Mouse (Mus musculus) ZHBTc4 (cell line): Measurements from ENCODE around the gene Klk1b1.
"Not testable (repeated sequence)": the region's sequence is repeated elsewhere in the genome, so short reads cannot be mapped to it uniquely, and the experiment has no call there.

ENCODE experiments used
- DNase-seq: peaks from one replicate; pipeline ENCODE4 v3.0.0-alpha.2; 2011; ENCODE audit warnings: low read depth, low spot score

Klk1b1 gene

DNA sequence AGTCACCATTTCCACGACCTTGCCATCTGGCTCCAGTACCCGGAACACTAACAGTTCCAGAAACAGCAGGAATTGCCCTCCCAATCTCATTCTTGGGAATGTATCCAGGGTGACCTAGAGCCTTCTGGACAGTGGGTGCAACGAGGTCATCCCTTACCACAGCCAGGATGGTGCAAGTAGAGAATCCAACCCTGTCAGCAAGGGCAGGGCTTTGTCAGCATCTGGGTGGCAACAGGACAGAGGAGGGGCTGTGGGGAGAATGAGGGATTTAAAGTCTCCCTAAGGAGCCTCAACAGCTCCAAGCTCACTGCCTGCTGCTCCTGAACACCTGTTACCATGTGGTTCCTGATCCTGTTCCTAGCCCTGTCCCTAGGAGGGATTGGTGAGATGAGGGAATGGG, at the start of gene Klk1b1:
Gene Klk1b1 (plus strand): TSS at position 301 of the 400 bp plus-strand sequence.
- DNase-seq: no peak

DNA sequence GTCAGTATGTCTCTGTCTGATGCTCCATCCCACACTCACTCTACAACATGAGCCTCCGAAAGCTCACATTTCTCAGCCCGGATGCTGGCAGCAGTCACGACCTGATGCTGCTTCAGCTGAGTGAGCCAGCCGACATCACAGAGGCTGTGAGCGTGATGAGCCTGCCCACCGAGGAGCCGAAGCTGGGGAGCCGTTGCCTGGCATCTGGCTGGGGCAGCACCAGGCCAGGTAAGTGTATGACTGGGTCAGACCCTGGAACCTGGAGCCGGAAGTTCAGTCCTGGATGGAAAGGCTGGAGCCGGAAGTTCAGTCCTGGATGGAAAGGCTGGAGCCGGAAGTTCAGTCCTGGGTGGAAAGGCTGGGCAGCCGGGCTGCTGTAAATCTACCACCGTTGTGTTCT, 48.1 kb upstream of the Klk1b1 start:
- no peak for DNase-seq

DNA sequence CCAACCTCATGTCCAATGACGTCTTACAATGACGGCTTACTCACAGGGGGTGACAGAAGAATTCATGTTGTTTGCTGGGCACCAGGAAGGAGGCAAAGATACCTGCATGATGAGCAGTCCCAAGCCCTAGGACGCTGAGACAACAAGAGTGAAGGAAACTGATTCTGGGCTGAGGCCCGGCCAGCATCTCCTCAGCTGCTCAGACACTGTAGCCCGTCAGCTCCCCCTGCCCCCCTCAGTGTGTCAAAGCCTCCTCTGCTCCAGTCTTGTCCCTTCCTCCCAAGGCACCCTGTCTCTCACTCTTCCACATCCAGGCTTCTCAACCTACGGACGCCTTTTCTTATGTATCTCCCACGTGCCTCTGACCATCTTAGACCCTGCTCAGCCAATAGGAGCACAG, 47.7 kb upstream of the Klk1b1 start:
- DNase-seq: no peak

DNA sequence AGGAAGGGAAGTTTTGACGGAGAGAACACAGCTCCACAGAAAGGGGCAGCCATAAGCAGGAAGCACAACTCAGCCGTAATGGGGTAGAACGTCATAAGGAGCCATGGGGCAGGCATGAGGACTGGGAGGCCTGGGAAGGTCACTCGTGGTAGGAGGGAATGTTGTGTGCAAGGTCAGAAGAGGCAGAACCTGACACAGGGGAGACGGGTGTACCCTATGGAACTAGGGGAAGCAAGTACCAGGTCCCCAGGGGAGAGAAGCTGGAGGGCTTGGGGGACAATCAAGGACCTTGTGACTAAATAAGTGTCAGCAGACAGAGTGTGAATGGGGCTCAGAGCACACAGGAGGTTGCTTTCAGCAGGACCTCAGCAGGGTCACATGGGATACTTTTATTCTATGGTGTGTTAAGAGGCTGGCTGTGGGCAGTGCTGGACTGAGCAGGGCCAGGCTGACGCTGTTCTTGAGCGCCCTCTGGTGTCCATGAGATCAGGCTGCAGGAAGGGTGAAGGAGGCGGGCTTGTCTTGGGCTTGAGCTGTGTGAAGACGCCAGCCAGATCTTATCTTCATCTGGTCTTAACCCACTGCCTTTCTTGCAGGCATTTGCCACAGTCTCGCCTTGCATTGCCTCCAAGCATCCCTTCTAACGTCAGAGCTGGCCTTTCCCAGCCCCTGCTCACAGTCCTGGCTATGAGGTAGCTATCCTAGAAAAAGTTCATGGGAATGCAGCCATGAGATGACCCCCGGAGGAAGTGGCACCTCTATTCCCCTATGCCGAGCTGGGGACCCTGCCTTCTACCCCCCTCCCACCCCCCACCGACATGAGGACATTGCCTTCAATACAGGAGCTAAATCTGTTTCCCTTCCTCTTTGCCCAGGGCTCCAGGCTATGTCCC, 46.7 kb upstream of the Klk1b1 start:
- peak; percentile 77 for DNase-seq

DNA sequence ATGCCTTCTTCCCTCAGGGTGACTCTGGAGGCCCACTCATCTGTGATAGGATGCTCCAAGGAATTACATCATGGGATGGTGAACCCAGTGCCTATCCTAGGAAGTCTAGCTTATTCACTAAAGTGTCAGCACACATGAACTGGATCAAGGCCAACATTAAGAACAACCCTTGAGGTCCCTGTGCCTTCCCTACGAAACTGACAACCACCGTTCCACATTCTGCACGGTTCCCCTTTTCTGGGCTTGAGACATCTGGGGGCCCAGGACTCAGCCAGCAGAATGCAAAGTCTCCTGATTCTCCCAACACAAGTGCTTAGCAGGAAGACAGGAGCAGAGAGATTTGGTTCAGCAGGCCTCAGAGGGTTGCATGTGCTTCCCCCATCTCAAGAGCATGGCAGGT, 46.0 kb upstream of the Klk1b1 start:
- no peak for DNase-seq

DNA sequence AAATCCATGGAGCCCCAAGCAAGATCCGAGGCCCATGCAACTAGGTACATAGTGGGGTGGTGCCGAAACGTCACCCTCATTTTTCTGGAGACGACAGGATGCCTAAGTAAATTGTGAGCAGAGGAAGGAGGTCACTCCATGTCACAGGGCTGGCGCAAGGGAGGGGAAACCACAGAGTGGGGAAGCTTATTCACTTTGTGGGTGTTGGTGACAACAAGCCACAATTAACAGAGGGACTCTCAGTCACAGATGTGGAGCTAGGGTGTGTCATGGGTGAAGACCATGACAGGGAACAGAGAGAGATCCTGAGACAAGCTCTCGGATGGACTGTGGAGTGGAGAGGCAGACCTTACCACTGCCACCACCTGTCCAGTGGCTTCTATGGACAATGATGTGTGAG, 45.5 kb upstream of the Klk1b1 start:
- no peak for DNase-seq

DNA sequence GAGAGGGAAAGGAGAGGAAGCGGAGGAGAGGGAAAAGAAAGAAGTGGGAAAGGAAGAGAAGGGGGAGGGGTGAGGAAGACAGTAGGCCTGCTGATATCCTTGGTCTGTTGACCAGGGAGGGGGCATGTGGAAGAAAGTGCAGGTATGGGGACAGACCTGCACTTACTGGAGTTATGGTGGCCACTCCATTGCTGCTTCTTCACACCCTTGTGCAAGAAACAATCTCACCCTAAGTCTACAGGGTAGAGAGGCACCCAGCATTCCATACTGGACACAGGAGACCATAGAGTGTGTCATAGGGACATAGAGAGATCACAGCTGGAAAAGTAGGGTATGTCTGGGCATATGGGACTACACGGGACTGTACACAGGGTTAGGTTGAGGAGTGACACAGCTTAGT, 44.6 kb upstream of the Klk1b1 start:
- DNase-seq: no peak

DNA sequence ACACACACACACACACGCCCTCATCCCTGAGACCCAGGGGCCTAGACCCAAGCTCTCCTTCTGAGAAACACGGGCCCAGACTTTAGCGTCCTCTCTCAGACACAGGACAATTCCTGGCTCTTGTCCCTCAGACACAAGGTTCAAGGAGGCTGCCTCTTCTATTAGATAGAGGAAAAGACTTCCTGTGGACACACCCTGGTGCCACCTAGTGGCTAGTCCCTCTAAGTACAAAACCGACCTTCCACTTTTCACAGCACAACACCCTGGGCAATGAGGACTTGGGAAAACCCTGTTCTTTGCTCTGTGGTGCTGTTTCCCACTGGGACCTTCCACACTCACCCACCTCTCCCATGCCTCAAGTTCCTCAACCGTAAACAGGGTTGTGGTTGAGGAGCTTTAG, 40.6 kb upstream of the Klk1b1 start:
- peak; percentile 76 for DNase-seq

DNA sequence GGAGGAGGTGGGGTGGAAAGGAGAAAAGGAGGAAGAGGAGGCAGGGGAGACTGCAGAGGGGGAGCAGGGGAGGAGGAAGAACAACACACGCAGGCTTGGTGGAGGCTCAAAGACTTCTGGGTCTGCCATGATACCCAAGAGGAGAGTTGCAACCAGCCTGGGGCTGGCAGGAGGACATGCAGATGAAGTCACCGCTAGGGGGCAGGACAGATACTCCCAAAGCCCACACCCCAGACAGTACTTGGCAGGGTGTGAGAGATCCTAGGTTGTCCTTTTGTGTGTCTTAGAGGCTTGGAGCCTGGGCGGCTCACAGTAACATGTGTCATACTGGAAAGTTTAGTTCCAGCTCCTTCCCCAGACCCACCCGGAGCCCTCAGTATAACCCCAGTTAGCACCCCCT, 38.0 kb upstream of the Klk1b1 start:
- DNase-seq: peak; percentile 74

DNA sequence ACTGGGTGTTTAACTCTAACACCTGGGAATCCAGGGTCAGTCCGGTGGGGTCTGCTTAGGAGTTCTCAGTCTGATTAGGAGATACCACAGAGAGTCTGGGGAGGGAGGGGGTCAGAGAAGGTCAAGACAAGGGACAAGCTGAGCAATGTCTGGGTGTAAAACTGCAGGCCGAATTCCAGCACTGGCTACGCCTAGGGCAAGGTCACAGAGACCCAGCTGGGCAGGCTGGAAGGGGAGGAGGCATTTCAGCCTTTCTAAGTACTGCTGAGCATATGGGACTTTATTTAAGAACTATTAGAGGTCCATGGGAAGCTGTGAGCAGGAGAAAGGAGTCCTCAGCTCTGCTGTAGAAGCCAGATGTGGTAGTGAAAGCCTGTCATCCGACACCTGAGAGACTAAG, 34.2 kb upstream of the Klk1b1 start:
- no peak for DNase-seq

DNA sequence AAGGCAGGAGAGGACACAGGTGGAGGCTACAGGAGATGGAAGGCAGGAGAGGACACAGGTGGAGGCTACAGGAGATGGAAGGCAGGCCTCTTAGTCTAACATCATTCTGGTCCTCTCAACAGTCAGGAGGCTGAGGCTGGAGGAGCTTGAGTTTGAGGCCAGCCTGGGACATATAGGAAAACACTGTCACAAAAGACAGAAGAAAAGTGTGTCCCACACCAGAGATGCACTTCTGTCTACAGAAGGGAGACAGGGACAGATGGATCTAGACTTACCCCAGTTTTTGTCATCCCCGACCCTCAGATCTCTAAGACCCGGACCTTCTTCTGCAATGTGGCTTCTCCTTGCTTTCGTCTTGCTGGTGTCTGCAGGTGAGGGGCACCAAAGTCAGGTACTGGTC, 33.1 kb upstream of the Klk1b1 start, which contains the start of gene Klk15:
Gene Klk15 (plus strand): TSS at position 301 of the 400 bp plus-strand sequence.
- DNase-seq: no peak

DNA sequence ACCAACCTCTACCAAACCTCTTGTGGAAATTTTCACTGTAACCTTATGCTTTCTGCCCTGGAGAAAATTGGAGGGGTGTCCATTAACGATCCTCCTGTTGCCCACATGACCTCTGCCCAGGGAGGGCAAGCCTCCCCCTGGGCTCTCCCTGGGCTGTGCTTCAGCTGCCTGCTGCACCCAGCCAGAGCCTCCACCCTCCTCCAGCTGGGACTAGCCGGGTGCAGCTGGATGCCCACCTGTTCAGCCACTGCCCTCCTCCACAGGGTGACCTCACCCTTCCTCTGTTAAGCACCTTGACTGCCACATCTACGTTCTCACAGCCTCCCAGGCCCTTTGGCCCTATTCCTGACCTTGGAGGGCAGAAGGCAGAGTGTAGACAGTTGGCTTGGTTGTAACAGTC, 31.8 kb upstream of the Klk1b1 start:
- no peak for DNase-seq

DNA sequence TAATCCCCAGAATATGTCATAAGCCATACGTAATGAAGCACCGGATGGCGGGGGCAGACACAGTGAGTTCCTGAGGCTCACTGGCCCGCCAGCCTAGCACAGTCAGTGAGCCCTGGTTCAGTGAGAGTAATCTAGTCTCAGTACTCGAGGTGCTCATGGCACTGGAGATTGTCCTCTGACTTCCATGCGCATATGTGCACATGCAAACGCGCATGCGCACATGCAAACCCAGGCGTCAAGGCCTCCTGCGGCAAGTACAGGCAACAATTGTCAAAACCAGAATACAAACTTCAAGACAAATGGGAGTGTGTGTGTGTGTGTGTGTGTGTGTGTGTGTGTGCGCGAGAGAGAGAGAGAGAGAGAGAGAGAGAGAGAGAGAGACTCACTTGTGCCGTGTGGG, 30.0 kb upstream of the Klk1b1 start:
- peak; percentile 21 for DNase-seq

DNA sequence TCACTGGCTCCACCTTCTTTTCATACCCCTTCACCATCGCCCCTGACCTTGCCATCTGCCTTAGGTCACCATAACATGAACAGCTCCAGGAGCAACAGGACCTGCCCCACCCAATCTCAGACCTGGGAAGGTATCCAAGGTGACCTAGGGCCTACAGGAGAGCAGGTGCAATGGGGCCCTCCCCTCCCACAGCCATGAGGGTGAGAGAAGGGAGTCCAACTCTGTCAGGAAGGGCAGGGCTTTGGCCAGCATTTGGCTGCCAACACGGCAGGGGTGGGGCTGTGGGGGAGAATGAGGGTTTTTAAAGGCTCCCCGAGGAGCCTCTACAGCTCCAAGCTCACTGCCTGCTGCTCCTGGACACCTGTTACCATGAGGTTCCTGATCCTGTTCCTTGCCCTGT, 24.3 kb upstream of the Klk1b1 start:
- DNase-seq: not testable (repeated sequence)

DNA sequence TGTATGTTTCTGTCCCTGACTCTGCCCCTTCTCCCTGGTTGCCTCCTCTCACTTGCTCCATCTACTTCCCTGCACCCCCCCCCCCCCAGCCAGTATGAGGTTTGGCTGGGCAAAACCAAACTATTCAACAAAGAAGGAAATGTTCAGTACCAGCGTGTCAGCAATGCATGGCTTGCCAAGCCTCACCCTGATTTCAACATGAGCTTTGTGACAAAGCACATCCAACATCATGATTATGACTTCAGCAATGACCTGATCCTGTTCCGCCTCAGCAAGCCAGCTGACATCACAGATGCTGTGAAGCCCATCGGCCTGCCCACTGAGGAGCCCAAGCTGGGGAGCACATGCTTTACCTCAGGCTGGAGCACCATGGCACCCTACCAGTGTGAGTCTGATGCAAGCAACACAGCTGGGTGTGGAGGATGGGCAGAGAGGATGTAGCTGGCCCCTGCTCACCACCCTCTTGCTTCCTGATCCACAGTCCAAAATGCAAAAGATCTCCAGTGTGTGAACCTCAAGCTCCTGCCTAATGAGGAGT, 21.8 kb upstream of the Klk1b1 start:
- DNase-seq: no peak

DNA sequence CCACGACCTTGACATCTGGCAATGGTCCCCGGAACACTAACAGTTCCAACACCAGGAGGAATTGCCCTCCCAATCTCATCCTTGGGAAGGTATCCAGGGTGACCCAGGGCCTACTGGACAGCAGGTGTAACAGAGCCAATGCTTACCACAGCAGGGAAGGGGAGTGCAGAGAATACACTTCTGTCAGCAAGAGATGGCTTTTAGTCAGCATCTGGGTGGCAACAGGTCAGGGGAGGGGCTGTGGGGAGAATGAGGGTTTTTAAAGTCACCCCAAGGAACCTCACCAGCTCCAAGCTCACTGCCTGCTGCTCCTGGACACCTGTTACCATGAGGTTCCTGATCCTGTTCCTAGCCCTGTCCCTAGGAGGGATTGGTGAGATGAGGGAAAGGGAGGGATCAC, 16.2 kb upstream of the Klk1b1 start, which contains the start of gene Klk1b8:
Gene Klk1b8 (plus strand): TSS at position 301 of the 400 bp plus-strand sequence.
- no peak for DNase-seq

DNA sequence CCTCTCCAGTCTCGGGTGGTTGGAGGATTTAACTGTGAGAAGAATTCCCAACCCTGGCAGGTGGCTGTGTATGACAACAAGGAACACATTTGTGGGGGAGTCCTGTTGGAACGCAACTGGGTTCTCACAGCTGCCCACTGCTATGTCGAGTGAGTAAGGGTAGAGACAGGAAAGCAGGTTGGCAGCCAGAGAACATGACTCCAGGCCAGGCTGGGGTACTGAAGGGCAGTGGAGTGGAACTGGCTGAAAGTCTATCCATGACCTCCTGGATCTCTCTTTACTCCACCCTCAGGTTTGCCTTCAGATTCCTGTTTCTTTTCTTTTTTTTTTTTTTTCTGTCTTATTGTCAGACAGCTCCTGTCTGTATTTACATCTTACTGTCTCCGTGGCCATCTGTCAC, 13.8 kb upstream of the Klk1b1 start:
- no peak for DNase-seq

DNA sequence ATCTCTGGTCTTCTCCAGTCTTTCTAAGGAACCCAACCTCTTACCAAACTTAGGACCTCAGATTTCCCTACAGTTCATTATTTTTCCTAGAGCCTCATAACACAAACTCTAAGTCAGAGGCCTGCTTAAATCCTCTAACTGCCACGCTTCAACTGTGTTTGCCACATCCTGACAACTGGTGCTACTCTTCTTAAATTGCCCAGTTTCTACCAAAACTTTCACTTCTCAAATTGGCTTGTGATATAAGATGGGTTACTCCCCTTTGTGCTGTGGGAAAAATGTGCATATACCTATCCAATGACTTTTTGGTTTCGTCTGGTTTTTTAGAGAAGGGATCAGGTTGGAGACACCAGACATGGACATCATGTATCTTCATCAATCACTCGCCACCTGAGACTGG, 507 bp downstream of the Klk1b1 start:
- DNase-seq: no peak

DNA sequence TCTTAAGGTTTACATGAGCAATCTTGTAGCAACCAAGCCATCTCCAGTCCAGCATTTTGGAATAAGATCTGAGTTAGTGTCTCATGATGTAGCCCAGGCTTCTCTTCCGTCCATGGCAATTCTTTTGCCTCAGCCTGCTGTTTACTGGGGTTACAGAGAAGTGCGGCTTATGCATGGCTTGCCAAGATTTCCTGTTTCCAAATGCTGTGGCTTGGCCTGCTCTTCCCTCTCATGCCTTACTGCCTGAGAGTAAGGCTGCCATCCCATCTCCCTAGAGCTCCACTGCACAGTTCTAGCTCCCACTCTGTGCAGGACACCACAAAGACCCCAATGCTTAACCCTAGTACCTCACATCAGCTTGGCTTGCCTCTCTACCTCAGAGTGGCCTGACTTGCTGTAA, 1.1 kb downstream of the Klk1b1 start:
- DNase-seq: no peak

DNA sequence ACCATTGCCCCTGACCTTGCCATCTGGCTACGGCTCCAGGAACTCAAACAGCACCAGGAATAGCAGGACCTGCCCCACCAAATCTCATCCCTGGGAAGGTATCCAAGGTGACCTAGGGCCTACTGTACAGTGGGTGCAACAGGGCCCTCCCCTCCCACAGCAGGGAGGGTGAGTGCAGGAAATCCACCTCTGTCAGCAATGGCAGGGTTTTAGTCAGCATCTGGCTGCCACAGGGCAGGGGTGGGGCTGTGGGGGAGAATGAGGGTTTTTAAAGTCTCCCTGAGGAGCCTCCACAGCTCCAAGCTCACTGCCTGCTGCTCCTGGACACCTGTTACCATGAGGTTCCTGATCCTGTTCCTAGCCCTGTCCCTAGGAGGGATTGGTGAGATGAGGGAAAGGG, 9.2 kb downstream of the Klk1b1 start, which contains the start of gene Klk1b9:
Gene Klk1b9 (plus strand): TSS at position 301 of the 400 bp plus-strand sequence.
- DNase-seq: not testable (repeated sequence)

DNA sequence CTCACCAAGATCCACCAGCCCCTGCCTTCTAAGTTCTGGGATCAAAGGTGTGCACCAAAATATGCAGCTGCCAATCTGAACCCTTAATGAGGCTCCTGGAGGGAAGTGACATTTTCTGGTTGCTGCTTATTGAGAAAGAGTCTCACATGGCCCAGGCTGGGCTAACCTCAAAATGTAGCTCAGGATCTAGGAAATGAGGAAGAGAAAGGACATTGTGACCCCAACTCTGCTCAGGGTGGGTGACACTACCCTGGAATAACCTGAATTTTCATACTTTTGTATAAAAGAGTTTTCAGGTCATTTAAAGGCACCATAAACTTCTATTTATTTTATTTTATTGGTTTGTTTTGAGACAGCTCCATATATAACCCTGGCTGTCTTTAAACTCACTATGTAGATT, 19.1 kb downstream of the Klk1b1 start:
- no peak for DNase-seq

DNA sequence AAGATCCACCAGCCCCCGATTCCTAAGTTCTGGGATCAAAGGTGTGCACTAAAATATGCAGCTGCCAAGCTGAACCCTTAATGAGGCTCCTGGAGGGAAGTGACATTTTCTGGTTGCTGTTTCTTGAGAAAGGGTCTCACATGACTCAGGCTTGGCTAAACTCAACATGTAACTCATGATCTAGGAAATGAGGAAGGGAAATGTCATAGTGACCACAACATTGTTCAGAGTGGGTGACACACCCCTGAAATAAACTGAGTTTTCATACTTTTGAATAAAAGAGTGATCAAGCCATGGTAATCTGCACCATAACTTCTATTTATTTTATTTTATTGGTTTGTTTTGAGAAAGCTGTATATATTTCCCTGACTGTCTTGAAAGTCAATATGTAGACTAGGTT, 28.3 kb downstream of the Klk1b1 start:
- not testable (repeated sequence) for DNase-seq

DNA sequence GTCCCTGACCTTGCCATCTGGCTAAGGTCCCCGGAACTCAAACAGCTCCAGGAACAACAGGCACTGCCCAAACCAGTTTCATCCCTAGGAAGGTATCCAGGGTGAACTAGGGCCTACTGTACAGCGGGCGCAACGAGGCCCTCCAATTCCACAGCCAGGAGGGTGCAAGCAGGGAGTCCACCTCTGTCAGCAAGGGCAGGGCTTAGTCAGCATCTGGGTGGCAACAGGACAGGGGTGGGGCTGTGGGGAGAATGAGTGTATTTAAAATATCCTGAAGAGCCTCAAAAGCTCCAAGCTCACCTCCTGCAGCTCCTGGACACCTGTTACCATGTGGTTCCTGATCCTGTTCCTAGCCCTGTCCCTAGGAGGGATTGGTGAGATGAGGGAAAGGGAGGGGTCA, 29.0 kb downstream of the Klk1b1 start, which contains the start of gene Klk1b11:
Gene Klk1b11 (plus strand): TSS at position 301 of the 400 bp plus-strand sequence.
- DNase-seq: not testable (repeated sequence)
